Mouse (Mus musculus) right cerebral cortex, postnatal 25 days (tissue): ENCODE data around the gene Vps26c.

ENCODE experiments used
- DNase-seq: peaks from one replicate; pipeline ENCODE4 v3.0.0; 2022

Vps26c gene

GRCm38 (mm10) chr16:94526344-94527151, at the start of gene Vps26c:
TSS of gene Vps26c (minus strand) at chr16:94526830.
- peak; percentile 96 for DNase-seq

DNA sequence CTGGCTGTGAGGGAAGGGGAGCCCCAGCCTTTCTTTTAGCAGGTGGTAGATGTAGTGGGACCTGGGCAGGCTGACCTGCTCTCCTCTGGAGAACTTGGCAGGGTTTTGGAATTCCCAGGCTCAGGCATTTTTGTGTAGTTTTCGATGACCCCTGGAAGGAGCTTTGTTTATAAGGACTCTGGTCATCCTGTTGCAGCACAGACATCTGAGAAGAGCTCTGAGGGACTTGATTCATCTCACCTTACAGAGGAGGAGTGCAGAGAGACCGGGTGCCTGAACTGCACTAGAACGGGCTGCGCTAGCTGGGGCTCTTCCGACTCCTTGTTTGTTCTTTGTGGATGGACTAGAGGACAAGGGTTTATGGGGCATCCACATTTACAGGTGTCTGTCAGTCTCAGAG, 49.1 kb upstream of the Vps26c start:
- DNase-seq = no peak

- DNase-seq = no peak
Observed at GRCm38 (mm10) chr16:94574718-94575094, 48.1 kb upstream of the Vps26c start.

GRCm38 (mm10) chr16:94574025-94574717, 47.5 kb upstream of the Vps26c start:
- DNase-seq = no peak

- DNase-seq = no peak
Observed at GRCm38 (mm10) chr16:94572422-94572821, 45.8 kb upstream of the Vps26c start.

- no peak for DNase-seq
Observed at GRCm38 (mm10) chr16:94571111-94571993, 44.7 kb upstream of the Vps26c start.

GRCm38 (mm10) chr16:94570361-94571041, 43.9 kb upstream of the Vps26c start:
- peak; percentile 65 for DNase-seq

GRCm38 (mm10) chr16:94569229-94570176, 42.9 kb upstream of the Vps26c start, which contains the start of gene Dyrk1a:
TSS of gene Dyrk1a (plus strand) at chr16:94570010.
- peak; percentile 97 for DNase-seq

DNA sequence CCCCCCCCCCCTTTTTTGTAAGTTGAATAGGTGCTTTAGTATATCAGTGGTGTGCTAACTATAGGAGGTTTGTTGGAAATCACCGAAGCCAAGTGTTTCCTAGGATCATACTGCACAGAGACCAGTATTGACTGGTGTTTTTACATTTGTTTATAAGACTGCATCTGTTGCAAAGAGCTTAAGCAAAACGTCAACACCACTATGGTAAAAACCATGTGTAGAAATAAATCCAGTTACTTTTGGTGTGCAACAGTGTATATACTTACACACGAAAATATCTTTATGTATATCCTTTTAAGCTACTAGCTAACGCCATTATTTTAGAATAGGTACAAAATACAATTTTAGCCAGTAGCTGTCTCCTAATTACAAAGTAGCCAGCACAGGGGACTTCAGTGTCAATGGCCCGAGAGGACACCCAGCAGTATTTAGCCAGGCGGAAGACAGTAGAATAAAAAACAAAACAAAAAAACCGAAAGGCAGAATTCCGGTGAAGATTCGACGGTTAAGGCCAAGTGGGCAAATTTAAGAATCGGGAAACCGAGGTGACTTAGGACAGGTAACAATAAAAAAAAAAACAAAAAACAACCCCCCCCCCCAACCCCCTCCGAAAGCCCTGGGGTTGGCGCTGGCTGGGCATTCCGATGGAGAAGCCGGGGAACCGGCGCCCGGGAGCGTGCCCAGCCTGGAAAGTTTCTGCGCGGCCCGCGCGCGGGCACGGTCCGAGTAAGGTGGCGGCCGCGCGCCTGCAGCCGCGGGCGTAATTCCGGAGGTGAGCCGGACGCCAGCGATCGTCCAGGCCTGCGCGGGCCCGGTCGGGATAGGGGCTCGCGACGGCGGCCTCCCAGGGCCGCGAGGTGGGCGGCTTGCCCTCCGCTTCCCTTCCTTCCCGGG, 42.0 kb upstream of the Vps26c start:
- no peak for DNase-seq

GRCm38 (mm10) chr16:94567751-94568150, 41.1 kb upstream of the Vps26c start:
- DNase-seq = no peak

GRCm38 (mm10) chr16:94566834-94567585, 40.4 kb upstream of the Vps26c start:
- DNase-seq = no peak

- no peak for DNase-seq
Observed at GRCm38 (mm10) chr16:94566124-94566523, 39.5 kb upstream of the Vps26c start.

DNA sequence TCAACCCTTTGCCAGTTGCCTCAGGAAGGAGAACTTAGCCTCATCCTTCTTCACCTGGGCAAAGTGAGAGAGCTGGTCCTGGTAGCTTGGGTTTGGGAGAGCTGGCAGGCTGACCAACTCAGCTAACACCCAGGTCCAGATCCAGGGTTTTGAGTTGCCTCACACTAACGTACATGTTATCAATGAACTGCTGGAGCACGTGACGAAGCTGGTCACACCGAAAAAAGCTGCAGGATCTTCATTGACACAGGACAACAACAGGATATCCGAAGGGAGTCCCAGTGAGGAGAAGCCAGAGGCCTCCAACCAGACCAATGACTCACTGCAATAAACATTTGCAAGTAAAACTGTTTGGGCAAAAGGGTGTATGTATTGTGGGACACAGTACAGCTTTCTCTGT, 34.0 kb upstream of the Vps26c start:
- no peak for DNase-seq

DNA sequence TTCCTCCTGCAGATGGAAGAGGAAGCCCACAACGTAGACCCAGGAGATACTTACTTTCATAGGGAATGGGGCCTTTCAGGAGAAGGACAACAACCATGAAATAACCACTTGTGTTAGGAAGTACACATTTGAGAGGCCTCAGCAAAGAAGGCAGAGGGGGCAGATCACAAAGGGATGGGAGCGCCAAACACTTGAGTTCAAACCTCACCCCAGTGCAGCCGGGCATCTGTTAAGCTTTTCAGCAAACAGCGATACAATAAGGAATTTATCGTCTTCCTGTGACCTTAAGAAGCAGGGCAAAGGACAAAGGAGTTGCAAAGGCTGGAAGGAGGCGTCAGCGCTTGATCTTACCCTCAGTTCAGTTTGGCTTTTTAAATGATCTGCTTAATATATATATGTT, 33.2 kb upstream of the Vps26c start:
- no peak for DNase-seq

- no peak for DNase-seq
Observed at GRCm38 (mm10) chr16:94559282-94559681, 32.7 kb upstream of the Vps26c start.

DNA sequence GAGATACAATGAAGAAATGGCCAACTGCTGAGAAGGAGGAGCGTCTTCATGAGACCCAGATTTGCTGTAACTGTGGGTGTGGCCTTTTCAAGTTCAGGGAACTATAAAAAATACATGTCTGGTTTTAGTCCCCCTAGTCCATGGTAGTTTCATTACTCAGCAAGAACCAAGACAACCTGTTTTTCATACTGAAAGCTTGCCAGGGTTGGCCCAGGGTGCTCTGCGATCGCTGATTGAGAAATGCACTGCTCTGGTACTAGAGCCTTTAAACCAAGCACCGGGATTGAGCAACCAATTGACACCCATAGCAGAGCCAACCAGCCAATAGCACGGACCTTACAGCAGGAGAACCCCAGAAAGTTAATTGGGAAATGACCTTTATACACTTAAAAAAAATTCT, 29.6 kb upstream of the Vps26c start:
- DNase-seq = no peak

DNA sequence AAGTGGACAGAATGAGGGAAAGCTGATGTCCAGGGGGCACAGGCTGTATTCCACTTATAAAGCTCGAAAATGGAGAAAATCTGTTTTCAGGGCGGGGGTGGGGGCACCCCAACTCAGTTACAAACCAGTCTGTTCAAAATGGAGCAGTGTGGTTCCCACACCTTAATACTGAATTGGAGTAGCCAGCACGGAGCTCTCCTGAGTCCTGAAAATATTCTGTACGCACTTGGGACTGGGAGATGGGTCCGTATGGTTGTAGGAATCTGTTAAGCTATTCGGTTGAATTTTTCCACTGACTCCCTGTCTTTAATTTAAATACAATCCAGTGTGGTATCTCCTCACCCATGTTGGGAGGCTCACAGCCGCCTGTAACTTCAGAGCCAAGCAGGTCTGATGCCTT, 28.7 kb upstream of the Vps26c start:
- no peak for DNase-seq

DNA sequence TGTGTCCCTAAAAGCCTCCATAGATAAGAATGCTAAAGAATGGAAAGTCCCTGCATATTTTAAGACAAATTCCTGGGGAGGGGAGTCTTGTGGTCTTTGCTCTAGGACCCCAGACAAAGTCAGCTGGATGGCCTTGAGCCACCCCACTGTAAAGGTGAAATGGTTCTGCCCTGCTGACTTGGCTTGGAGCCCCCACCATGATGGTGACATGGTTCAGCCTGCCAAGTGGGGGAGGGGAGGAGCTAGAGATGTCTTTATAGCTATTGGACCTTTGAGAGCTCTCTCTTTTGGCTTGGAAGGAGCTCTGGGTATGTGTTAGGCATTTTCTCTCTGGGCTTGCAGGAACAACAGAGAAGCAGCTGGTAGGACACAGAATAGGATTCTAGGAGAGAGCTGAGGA, 25.3 kb upstream of the Vps26c start:
- no peak for DNase-seq

- no peak for DNase-seq
Observed at GRCm38 (mm10) chr16:94549813-94550212, 23.2 kb upstream of the Vps26c start.
